Mouse (Mus musculus) natural killer cell, adult 2 months (primary cell): ENCODE data around the gene Il20.
A peak's percentile ranks its signal among the peaks of the same experiment; 100 is the strongest.

ENCODE experiments used
- DNase-seq, 2 experiments: peaks; one replicate each; pipeline ENCODE4 v3.0.0; 2022; ENCODE audit warnings: low spot score in 2 of 2

Gene Il20

GRCm38 (mm10) chr1:130865541-130866221, 45.6 kb downstream of the Il20 start, which contains the start of gene Fcmr:
Gene Fcmr (plus strand): TSS chr1:130865669.
- peak in 1 of 2 experiments; percentile 66 for DNase-seq

GRCm38 (mm10) chr1:130864741-130865140, 46.5 kb downstream of the Il20 start:
- DNase-seq: peak in 1 of 2 experiments; percentile 30

GRCm38 (mm10) chr1:130864238-130864637, 47.0 kb downstream of the Il20 start:
- peak in 1 of 2 experiments; percentile 84 for DNase-seq

GRCm38 (mm10) chr1:130857456-130857855, 53.8 kb downstream of the Il20 start:
- no peak for DNase-seq
